18 mouse cellular contexts compared by ENCODE assay signal in the genomic region with DNA sequence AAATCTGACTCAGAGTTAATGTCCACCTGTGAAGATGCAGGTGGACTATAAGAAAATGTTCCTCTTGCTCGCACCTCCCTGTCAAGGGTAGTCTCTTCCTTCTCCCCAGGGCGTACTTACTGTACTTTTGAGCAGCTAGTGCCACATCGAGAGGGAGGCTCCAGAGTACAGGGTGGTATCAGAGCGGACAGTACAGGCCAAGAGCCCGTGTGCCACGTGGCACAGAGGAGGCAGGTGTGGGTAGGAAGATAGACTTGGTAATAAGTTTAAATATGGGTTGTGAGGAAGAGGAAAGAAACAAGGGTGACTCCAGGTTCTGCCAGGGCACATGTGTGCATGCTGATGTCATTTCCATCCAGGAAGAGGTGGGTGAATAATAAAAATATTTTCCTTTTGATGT. TPM values are rescaled to one million over a fixed set of nuclear protein-coding genes. Genes with fewer than 3 reads are reported as not detected.
DNase-seq lines count a peak whose midpoint lies in the region.
"Had no signal": no experiment of that assay in that cellular context is flagged by ENCODE, and none has a peak within 500 bp of the region (broad histone marks: within the 10 kb centered on the region; RNA-seq: fewer than 3 reads in every experiment).

No protein-coding gene starts in this region.

- H3K4me3 ChIP-seq in brown adipose tissue, adult 24 weeks (ENCODE audit: insufficient read depth, low read depth, low read length): no peak overlapping the region
- H3K4me3 ChIP-seq: embryonic facial prominence, embryonic 10.5 days; embryonic facial prominence, embryonic 12.5 days had no signal

- intact Hi-C loops in heart, postnatal 25 days (cut with DNase I): no loop called here

- H3K4me1 ChIP-seq in brown adipose tissue, adult 24 weeks (ENCODE audit: control insufficient read depth, insufficient read depth, insufficient read length, low read length): no peaks in the 10 kb centered on the region
- H3K4me1 ChIP-seq: embryonic facial prominence, embryonic 10.5 days; embryonic facial prominence, embryonic 12.5 days had no signal

- peak; percentile 90 for DNase-seq in heart, adult 11 months
- DNase-seq in heart, postnatal 25 days (ENCODE audit: low spot score): no peak
- peak; percentile 22 for DNase-seq in CD4-positive, CD25-positive, alpha-beta regulatory T cell, adult 2 months (ENCODE audit: low read depth, low spot score)
- DNase-seq in yolk sac, embryonic 10.5 days (ENCODE audit: low spot score): no peak
- no peak for DNase-seq in right cerebral cortex, postnatal 4 days
- DNase-seq: adrenal gland, postnatal 10 days; adrenal gland, postnatal 25 days; B cell, adult 2 months; cerebellum, adult 11-12 months; cerebellum, adult 2 months; cerebellum, adult 9-10 months; cerebellum, postnatal 10 days; cerebellum, postnatal 25 days had no signal

- 0 out of 2 replicates have a peak overlapping the region, but pooled peaks have one; percentile 4 for H3K27ac ChIP-seq in brown adipose tissue, adult 24 weeks (replicated peaks; ENCODE audit: low read depth, low read length)
- H3K27ac ChIP-seq: embryonic facial prominence, embryonic 10.5 days; embryonic facial prominence, embryonic 12.5 days had no signal

RNA-seq across cellular contexts. Expression of a gene that starts 32.7 kb away (rescaled TPM):
- 1 to 10 TPM; 7.1 TPM for total RNA-seq in heart, postnatal 25 days (2021)
- 6.0 and 6.4 TPM in 2 replicates for polyA plus RNA-seq in brown adipose tissue, adult 24 weeks (2012; ENCODE audit: insufficient read depth, insufficient read length, missing spikeins)

RNA-seq across cellular contexts. Expression of a gene that starts 51.8 kb away (rescaled TPM):
- total RNA-seq in heart, postnatal 25 days (2021): not detected
- polyA plus RNA-seq in brown adipose tissue, adult 24 weeks (2012; ENCODE audit: insufficient read depth, insufficient read length, missing spikeins): not detected in 2 replicates
- polyA plus RNA-seq: G1E, Patski had no signal

Comparison
In these comparisons a context has a peak if more than half of its experiments do, and no peak if none do; other contexts are left out.
1. DNase-seq: peak in heart, adult 11 months (single experiment) and CD4-positive, CD25-positive, alpha-beta regulatory T cell, adult 2 months (single experiment); none in heart, postnatal 25 days (single experiment), yolk sac, embryonic 10.5 days (single experiment) and right cerebral cortex, postnatal 4 days (single experiment).